Mouse (Mus musculus) 3T3-L1 (cell line): Measurements from ENCODE around the gene Uqcr11.

Experiments
- DNase-seq: peaks from one replicate; pipeline ENCODE4 v3.0.0-alpha.2; 2015; ENCODE audit warnings: low read depth, low spot score

Gene Uqcr11

DNA sequence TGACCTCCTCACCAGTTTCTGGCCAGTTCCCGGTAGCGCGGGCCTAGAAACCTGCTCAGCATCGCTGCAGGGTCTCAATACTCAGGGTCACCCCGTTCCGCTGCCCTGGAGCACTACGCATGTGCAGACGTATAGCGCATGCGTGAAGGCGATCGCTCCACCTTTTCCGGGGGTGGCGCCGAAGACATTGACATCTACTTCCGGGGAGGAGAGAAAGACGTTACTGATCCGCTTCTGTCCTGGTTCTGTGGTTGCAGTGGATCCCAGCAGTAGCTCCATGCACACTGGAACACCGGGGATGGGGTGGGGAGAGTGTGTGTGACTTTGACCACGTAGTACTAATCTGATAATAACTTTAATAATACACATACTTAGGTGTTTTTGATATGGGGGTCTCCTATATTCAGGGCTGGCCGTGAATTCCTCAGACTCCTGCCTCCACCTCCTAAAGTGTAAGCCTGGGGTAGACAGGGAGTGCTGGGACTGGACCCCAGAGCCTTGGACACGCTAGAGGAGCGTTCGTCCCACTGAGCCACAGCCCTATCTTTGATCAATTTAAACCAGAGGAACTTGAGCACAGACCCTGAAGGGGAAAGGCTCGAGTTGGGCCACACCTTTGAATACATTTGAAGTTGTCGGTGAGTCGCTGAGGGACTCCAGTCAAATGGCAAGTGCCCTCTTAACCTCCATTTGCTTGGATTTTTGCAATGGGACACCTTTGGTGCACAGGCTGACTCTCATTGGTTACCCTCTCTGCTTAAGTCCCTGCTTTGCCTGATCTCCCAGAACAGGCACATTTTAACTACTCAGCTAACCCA, at the start of gene Uqcr11:
Uqcr11 (minus strand) TSS at position 147 of the 818 bp plus-strand sequence.
- DNase-seq: peak; percentile 95

DNA sequence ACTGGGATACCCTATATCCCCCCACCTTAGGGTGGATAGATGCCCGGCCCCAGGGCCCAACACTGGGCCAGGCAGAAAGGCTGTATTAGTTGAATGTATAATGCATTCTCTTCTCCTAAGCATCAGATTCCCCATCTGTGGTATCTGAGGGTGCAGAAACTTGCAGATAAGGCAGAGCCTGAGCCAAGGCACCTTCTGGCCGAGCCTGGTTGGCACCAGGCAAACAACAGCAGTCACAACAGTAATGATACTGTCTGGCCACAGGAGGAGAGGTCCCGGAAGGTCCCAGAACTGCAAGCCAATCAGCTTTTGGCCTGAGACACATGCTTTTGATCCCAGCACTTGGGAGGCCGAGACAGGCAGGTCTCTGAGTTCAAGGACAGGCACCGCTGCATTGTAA, 49.1 kb upstream of the Uqcr11 start:
- no peak for DNase-seq

DNA sequence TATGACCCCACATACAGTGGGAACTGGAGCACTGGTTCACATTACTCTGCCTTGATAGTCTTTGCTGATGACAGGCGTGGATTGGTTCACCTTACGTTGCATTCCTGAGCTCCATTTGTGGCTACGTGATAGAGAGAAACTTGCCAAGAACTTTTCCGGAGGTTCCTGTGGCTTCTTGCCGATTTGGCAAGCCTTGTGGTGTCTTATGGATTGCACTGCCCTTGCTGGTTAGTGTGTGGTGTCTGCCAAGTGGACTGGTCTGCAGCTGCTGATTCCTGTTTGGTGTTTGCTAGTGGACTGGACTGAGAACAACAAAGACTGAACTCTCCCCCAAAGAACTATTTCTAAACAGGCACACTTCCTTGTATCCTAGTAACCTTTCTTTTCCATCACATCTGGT, 48.2 kb upstream of the Uqcr11 start:
- peak; percentile 56 for DNase-seq

DNA sequence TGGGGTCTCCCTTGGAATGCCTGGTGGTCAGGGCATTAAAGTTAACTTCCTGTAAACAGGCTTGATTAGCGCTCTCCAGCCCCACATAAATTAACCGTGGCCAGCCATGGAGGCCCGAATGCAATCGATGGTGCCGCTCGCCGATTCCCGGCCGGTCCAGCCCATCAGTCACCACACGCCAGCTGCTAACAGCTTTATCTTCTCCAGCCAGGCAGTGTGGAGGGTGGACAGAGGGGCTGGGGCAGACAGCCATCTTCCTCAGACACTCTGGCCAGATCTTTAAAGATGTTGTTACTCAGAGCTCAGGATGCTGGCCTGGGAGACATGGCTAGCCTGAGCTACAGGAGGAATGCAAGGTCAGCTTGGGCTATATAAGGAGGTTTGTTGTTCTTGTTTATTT, 47.0 kb upstream of the Uqcr11 start:
- DNase-seq: no peak

DNA sequence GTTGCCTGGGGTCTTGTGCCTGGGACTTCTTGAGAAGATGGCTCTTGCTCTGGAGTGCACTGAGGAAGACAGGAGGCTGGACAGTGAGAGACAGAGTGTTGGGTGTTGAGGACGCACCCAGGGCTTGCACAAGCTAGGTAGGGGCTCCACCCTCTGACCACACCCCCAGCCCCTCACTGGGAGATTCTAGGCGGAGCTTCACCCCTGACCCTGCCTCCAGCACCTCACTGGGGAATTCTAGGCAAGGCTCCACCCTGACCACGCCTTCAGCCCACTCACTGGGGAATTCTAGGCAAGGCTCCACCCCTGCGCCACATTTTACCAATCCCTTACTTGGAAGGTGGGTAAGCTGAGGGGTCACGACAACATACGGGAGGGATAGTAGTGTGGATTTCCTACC, 44.0 kb upstream of the Uqcr11 start:
- no peak for DNase-seq

DNA sequence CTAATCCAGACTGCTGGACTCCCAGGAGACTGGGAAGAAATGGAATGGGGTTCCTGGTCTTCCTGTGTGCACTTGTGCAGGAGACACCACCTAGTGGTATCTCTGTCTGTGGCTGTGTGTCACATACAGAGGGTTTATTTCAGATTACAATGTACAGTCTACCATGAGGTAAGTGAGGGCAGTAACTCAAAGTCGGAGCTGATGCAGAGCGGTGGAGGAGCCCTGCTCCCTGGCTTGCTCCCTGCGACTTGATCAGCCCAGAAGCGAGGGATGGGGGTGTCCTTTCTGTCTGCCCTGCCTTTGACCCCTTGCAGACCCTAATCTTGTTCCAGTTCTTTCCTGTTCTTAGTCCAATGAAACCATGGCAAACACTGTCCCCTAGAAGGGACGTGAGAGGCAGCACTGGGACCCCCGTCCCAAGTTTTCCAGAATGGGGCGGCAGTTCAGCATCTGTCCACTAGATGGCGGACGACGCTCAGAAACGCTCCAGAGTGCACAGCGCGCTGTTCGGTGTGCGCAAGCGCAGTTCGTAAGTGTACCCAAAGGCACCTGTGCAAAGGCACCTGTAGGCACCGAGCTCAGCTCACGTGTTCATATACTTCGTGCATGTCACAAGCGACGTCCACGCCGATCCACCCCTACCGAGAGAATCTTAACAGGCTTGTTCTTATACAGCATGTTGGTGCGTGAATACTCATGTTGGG, 39.4 kb upstream of the Uqcr11 start:
- peak; percentile 79 for DNase-seq

DNA sequence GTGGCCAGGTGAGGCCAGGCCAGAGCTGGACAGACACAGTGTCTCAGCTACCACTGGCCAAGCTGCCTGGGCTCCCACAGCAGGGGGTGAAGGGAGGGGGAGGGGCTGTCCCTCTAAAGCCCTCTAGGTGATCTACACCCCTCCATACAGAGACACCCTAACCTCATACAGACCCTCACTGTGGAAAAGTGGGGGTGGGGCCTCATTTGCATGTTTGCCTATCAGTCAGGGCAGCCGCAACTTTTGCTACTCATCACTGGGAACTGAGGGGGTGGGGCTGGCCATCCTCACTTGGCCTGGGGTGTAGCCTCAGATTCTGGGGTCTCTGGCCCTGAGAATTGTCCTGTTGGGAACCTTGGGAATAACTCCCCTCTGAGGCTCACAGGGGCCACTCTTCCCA, 38.4 kb upstream of the Uqcr11 start:
- DNase-seq: no peak

DNA sequence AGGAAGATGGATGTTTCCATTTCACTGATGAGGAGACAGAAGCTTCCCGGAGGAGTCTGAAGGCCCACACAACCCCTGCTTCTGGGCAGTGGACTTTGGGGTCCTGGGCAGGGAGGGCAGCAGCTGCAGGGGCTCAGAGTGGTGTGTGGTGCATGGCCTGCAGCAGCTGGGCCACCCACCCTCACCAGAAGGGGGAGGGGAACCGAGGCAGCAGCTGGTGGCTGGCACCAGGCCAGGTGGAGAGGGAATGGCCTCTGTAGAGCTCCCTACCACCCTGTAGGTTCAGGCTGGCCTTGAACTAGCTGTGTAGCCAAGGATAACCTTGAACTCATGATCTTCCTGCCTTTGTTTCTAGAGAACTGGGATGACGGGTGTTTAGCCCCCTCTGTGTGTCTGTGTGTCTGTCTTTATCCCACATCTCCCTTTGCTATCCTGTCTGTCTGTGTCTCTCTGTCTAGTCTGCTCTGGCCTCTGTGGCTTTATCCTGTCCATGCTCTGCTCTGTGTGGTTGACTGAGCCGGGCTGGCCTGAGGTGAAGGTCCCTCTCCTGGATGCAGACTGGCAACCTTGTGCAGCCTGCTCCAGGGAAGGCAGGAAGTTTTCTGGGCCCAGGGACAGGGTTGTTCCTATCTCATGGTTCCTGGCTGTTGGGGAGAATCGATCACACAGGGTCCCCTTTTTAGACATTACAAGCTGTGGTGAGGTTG, 37.9 kb upstream of the Uqcr11 start:
- no peak for DNase-seq

DNA sequence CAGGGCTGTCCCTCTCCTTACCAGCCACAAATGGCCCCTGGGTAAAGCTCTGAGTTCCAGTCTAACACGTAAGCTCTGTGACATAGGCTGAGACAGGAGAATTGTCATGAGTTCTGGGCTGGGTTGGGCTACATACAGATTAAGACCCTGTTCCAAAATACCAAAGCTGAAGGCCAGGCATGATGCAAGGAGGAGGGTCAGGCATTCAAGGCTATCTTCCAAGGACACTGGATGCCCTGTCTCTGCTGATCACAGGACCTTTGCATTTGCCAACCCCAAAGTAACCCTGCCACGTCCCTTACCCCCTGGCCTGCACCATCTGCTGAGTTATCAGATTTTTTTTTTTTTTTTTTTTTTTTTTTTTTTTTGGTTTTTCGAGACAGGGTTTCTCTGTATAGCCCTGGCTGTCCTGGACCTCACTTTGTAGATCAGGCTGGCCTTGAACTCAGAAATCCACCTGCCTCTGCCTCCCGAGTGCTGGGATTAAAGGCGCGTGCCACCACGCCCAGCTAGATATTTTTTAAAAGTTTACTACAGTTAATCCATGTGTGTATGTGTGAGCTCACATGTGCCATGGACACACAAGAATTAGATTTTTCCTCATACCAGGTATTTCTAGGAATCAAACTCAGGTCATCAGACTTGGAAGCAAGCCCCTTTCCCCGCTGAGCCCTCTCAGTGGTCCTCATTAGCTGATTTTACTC, 37.1 kb upstream of the Uqcr11 start:
- DNase-seq: no peak

DNA sequence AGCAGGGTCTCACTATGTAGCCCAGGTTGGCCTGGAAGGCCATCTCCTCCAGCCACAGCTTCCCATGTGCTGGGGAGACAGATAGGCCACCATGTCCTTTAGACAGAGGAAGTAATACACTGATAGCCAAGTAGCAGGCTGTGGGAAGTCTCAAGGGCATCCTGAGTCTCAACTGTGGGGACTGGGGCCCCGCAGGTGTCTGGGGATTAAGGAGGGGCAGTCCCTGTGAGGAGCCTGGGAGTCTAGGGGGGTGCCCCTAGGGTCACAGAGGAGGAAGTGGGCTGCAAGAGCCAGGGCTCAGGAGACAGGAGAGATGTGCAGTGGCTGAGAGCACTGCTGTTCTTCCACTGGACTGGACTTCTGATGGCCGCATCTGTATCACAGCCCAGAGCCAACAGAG, 36.4 kb upstream of the Uqcr11 start:
- no peak for DNase-seq

DNA sequence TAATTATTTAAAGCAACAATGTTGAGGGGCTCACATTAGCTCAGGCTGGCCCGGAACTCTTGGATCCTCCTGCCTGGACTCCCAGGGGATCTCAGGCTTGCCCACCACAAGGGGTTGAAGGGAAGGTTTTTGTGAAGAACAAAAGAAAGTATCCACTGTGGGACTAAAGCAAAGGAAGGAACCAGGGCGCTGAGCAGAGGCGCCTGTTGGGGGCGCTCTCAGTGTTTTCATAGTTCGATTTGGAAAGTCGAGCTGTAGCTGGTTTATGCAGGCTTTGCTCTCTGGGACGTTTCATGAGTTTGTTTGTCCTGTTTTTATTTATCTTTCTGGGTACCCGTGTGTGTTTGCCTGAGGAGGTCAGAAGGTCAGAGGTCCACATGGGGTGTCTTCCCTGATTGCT, 35.0 kb upstream of the Uqcr11 start:
- no peak for DNase-seq

DNA sequence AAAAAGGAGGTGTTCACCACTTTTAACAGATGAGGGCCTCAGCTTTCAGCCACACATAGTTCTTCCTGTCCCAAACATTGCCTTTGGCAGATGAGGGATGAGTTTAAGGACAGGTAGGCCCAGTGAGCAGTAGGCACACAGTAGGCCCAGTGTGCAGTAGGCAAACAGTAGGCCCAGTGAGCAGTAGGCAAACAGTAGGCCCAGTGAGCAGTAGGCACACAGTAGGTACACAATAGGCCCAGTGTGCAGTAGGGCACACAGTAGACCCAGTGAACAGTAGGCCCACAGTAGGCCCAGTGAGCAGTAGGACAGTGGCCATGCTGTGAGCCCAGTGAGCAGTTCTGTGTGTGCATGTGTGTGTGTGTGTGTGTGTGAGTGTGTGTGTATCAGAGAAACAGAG, 33.4 kb upstream of the Uqcr11 start:
- no peak for DNase-seq

DNA sequence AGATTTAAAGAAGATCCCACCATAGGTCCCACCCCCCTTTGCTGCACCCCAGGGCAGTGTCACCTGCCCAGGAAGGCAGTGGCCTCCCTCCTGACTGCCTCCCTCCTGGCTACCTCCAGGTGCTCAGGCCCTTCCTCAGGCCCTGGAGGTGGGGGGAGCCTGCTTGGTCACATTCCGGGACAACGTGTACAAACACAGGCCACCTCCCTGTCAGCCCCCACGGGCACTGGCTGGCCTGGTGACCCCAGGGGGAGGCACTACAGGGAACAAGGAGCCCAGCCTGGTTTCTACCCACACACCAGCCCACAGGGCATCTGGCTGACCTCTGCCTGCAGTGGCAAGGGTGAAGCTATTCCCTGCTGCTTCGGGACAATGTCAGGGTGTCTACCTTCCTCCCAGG, 31.3 kb upstream of the Uqcr11 start:
- no peak for DNase-seq

DNA sequence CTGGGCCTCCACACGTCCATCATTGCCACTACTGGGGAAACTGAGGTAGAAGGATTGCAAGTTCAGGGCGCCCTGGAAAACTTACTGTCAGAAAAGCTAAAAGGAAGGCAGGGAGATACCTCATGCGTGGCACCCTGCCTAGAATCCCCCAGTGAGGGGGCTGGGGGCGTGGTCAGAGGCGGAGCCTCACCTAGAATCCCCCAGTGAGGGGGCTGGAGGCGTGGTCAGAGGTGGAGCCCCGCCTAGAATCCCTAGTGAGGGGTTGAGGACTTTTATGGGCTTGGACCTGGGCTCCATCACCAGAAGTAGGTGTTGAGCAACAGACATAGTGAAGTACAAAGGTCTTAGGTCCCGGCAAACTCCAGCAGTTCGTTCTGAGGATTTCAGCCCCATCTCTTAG, 29.6 kb upstream of the Uqcr11 start:
- DNase-seq: peak; percentile 38

DNA sequence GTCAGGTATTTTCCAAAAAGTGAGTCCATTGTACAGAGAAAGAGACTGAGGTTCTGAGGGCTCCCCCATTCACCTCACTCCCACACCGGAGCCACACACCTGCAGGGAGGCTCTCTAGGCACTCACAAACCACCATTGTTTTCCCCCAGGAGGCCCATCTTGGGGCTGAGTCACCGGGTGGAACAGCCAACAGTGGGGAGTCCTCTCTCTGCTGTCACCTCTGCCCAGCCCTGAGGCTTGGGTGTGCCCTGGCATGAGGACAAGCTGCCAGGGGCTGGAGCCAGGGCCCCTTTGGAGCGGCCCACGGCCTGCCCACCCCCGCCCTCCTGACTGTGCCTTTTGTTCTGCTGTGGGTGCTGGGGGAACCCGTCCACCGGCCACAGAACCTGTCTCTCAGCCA, 29.1 kb upstream of the Uqcr11 start:
- DNase-seq: peak; percentile 83

DNA sequence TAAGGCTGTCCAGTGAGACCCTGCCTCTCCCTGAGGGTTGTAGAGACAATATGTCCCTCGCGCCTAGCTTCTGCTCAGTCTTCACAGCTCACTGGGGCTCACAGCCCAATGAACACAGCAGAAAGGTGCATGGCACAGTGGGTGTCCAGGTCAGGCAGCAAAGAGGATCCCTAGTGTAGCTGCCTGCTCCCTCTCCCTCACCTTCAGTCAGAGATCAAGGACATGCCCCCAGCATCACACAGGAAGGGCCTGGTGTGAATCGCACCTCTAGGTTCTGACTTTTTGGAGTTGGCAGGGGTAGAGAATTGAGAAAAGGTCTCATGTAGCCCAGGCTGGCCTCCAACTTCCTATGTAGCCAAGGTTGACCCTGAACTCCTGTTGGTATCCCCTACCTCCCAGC, 28.2 kb upstream of the Uqcr11 start:
- no peak for DNase-seq

DNA sequence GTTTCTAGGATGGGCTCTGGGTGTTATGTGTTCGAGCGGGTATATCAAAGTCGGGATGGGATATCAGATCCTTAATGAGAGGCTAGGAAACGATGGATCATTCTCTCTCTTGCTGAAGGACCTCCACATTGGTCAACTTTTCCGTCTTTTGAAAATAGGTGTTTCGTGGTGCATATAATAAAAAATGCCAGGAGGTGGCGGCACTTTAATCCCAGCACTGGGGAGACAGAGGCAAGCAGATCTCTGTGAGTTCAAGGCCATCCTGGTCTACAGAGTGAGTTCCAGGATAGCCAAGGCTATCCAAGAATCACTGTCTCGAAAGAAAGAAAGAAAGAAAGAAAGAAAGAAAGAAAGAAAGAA, 27.6 kb upstream of the Uqcr11 start:
- DNase-seq: no peak

DNA sequence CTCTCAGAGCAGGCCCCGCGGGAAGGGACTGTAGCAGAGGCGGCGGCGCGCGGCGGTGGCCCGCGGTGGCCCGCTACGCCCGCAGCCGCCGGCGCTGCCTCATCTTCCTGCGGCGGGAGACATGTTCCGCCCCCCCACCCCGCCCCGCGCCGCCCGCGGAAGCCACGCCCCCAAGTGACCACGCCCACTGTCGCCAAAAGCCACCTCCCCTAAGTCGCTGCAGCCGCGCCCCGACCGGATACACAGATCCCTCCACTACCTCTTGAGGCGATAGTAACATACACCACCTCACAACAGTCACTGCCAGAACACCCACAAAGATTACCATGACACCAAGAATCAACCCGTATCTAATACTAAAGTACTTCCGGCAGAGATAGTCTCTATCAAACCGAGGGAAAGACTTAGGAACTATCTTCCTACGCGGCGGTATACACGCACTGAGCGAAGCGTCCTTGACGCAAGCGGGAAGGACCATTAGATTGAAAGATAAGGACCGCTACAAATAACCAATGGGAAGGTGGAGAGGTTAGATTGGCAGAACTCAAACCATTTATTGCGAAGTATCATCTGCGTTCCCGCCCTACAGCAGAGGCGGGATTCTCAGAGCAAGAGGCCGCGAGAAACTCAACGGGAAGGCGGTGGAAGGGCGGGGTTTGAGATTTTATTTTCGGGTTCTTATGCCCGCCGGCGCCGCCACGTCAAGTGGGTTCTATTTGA, 27.0 kb upstream of the Uqcr11 start, which contains the start of gene Tcf3:
Tcf3 (minus strand) TSS at position 135 of the 720 bp plus-strand sequence.
- DNase-seq: peak; percentile 99

DNA sequence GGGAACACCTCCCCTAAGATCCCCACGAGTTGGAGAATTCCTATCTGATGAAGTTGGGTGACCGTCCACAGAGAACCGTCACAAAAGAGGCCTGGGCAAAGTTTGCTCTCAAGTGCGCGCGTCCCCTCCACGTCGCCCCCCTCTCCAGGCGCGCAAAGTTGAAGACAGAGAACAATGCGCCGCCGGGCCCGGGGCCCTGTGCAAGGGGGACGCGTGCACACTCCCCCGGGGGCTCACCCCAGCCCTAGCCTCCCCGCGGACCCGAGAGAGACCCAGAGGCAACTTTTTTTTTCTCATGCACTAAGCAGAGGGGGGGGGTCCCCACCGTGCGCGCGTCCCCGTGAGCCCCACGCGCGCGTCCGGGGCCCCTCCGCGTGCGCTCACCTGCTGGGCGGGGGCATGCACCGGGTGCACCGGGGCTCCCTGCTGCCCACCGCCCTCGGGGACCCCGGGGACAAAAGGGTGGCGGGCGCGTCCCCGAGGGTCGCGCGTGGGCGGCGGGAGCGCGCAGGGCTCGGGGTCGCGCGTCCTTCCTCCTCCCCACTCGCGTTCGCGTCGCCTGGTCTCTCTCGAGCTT, 26.4 kb upstream of the Uqcr11 start:
- no peak for DNase-seq

DNA sequence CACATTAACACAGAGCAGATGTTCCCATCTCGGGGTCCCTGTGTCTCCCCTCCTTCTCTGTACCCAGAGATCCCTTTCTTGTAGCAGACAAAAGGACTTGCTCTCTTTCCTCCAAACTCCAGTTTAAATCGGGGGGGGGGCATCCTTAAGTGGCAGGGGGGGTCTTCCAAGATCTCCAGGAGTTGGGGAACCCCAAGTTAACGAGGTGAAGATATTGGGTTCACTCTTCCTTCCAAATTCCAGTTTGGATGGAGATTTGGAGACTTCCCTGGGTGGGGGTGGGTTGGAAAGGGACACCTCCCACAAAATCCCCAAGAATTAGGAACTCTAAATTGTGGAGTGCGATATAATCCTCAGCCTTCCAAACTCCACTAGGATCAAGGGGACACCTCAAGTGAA, 25.8 kb upstream of the Uqcr11 start:
- no peak for DNase-seq
